Mouse (Mus musculus): Measurements from ENCODE around the gene Vamp8.

GRCm38 (mm10) chr6:72382494-72382893, 8.0 kb downstream of the Vamp8 start:
- TF ChIP-seq CTCF (conservative IDR thresholded peaks at IDR 0.05; ENCODE audit: low read length), result no peak
- TF ChIP-seq POU5F1 (IDR thresholded peaks at IDR 0.05; ENCODE audit: borderline replicate concordance, low read length), result no peak
- no peak for TF ChIP-seq NANOG (IDR thresholded peaks at IDR 0.05; ENCODE audit: borderline replicate concordance, low read length)

All from E14TG2a.4 (cell line).